Mouse (Mus musculus): ENCODE measurements around the gene Prr36.

DNA sequence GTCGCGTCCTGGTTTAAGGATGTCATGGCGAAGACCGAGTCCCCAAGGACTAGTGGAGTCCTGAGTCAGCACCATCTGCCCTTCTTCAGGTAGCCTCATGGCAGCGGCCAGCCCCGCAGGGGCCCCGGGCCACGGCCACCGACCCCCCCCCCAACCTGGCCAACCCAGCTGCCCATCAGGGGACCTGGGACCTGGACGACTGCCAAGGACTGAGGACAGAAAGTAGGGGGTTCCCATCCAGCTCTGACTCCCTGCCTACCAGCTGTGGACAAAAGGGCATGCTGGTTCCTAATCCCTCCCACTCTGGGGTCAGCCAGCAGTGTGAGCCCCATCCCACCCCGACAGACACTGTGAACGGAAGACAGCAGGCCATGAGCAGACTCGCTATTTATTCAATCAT lies 28.5 kb upstream of the Prr36 start:
- no peak for TF ChIP-seq MYOG (IDR thresholded peaks at IDR 0.05; ENCODE audit: control insufficient read depth, extremely low read depth, insufficient read length)
- TF ChIP-seq CTCF (IDR thresholded peaks at IDR 0.05; ENCODE audit: control insufficient read depth, insufficient read depth, insufficient read length): no peak
- TF ChIP-seq MYOD1 (IDR thresholded peaks at IDR 0.05; ENCODE audit: control insufficient read depth, insufficient read length, low read depth): no peak
- TF ChIP-seq CEBPB (IDR thresholded peaks at IDR 0.05; ENCODE audit: low read depth): no peak
- TF ChIP-seq MAX (IDR thresholded peaks at IDR 0.05): no peak

All from C2C12 (cell line).